Mouse (Mus musculus): ENCODE results near the gene Lias. TPM values are rescaled to one million over a fixed set of nuclear protein-coding genes. Genes with fewer than 3 reads are reported as not detected.

Lias gene
- polyA plus RNA-seq, 1 experiment from 2014 or later = 67.8 TPM

- DNase-seq (ENCODE audit: low spot score) = no peak
- WGBS = 6% methylated on average over 15 of the region's 15 CpGs
- Histone ChIP-seq H3K4me3 (peak overlapping the region; percentile 81), H3K36me3 (peaks cover 12% of the 10 kb centered on the region), H3K9me3 (no peaks in the 10 kb centered on the region), H3K27me3 (ENCODE audit: insufficient read depth, poor library complexity, severe bottlenecking) (no peaks in the 10 kb centered on the region), H3K4me1 (peaks cover 33% of the 10 kb centered on the region), H3K27ac (peak overlapping the region; percentile 92)
These were observed 43.4 kb downstream of the Lias start for GRCm38 (mm10) chr5:65434471-65435362.

DNA sequence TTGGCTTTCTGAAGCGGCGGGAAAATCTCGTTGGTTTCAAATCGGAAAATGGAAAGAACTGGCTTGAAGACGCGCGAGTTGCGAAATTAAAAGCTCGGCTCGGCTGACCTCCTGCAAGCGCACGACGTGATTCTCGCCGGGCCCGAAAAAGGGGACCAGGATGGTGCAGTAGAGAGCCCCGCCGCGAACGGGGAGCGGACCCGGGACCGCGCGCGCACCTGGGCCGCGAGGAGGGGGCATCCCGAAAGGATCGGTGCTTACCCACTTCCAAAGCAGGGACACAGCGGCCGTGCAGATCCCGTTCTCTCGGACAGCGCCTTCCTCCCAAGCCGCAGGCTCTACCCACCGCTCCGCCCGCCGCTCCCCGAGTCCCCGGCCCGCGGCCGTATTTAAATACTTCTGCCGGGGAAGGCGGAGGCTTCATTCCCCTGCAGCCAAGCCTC, 44.1 kb downstream of the Lias start:
- Histone ChIP-seq H3K36me3 (peaks cover 9% of the 10 kb centered on the region), H3K27ac (peak overlapping the region; percentile 92), H3K9me3 (no peaks in the 10 kb centered on the region), H3K4me3 (peak overlapping the region; percentile 81), H3K27me3 (ENCODE audit: insufficient read depth, poor library complexity, severe bottlenecking) (no peaks in the 10 kb centered on the region), H3K4me1 (peaks cover 33% of the 10 kb centered on the region)
- no peak for DNase-seq (ENCODE audit: low spot score)
- WGBS = under 1% methylated on average over 47 of the region's 47 CpGs

GRCm38 (mm10) chr5:65435806-65436561, 44.7 kb downstream of the Lias start, which contains the start of gene Ugdh:
Gene Ugdh, minus strand, starts transcription at chr5:65435949.
- Histone ChIP-seq H3K36me3 (peaks cover 3% of the 10 kb centered on the region; the same call in 1 of the 2 replicates), H3K4me1 (peaks cover 33% of the 10 kb centered on the region), H3K4me3 (peak within 1 kb of the TSS; percentile 81), H3K27me3 (ENCODE audit: insufficient read depth, poor library complexity, severe bottlenecking) (no peaks in the 10 kb centered on the region), H3K27ac (peak within 1 kb of the TSS; percentile 92), H3K9me3 (no peaks in the 10 kb centered on the region)
- peak; percentile 99 for DNase-seq (ENCODE audit: low spot score)
- under 1% methylated on average over 51 of the region's 51 CpGs for WGBS

DNA sequence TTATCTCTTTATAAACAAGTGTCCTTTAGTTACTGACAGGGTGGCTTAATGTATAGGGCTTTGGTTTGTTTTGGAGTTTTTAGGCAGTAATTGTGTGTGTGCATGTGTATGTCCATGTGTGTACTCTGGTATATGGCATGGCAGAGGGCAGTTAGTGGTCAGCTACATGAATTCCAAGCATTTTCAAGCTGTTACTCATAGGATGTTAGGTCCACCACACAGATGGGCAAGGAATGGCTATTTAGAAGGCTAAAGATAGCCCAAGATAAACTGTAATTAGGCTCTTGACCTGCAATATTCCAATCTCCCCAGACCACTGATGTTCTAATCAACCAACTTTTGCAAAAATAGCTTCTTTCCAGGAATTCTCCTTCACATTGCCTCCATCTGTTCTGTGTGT, 46.7 kb downstream of the Lias start:
- DNase-seq (ENCODE audit: low spot score) = no peak
- Histone ChIP-seq H3K4me3 (no peak overlapping the region), H3K36me3 (peaks cover under 1% of the 10 kb centered on the region; the same call in 1 of the 2 replicates), H3K9me3 (no peaks in the 10 kb centered on the region), H3K27me3 (ENCODE audit: insufficient read depth, poor library complexity, severe bottlenecking) (no peaks in the 10 kb centered on the region), H3K4me1 (peaks cover 34% of the 10 kb centered on the region), H3K27ac (0 out of 2 replicates have a peak overlapping the region, but pooled peaks have one; percentile 67)

GRCm38 (mm10) chr5:65444981-65445380, 53.7 kb downstream of the Lias start:
- Histone ChIP-seq H3K27ac (peak overlapping the region; percentile 29; the same call in 1 of the 2 replicates), H3K36me3 (peaks cover 14% of the 10 kb centered on the region; the same call in 1 of the 2 replicates), H3K9me3 (no peaks in the 10 kb centered on the region), H3K27me3 (ENCODE audit: insufficient read depth, poor library complexity, severe bottlenecking) (no peaks in the 10 kb centered on the region), H3K4me3 (no peak overlapping the region), H3K4me1 (peaks cover 24% of the 10 kb centered on the region)
- DNase-seq (ENCODE audit: low spot score) = no peak
- WGBS = 43% methylated on average over 5 of the region's 6 CpGs

- no peaks in the 10 kb centered on the region for H3K9me3 ChIP-seq
- DNase-seq (ENCODE audit: low spot score) = no peak
These were observed 55.5 kb downstream of the Lias start for GRCm38 (mm10) chr5:65446756-65447155.

GRCm38 (mm10) chr5:65447826-65448225, 56.5 kb downstream of the Lias start:
- peaks cover 22% of the 10 kb centered on the region for H3K4me1 ChIP-seq
- DNase-seq (ENCODE audit: low spot score) = no peak
- no peaks in the 10 kb centered on the region for H3K27me3 ChIP-seq (ENCODE audit: insufficient read depth, poor library complexity, severe bottlenecking)
- peaks cover 32% of the 10 kb centered on the region for H3K36me3 ChIP-seq
- H3K27ac ChIP-seq = no peak overlapping the region
- no peak overlapping the region for H3K4me3 ChIP-seq
- no peaks in the 10 kb centered on the region for H3K9me3 ChIP-seq
- WGBS = 79% methylated on average over 2 of the region's 2 CpGs

More at GRCm38 (mm10) chr5:65446756-65447155, 55.5 kb downstream of the Lias start:
- Histone ChIP-seq H3K27ac (no peak overlapping the region), H3K27me3 (ENCODE audit: insufficient read depth, poor library complexity, severe bottlenecking) (no peaks in the 10 kb centered on the region), H3K4me1 (peaks cover 24% of the 10 kb centered on the region), H3K36me3 (peaks cover 24% of the 10 kb centered on the region), H3K4me3 (no peak overlapping the region)
- 82% methylated on average over 2 of the region's 2 CpGs for WGBS

DNA sequence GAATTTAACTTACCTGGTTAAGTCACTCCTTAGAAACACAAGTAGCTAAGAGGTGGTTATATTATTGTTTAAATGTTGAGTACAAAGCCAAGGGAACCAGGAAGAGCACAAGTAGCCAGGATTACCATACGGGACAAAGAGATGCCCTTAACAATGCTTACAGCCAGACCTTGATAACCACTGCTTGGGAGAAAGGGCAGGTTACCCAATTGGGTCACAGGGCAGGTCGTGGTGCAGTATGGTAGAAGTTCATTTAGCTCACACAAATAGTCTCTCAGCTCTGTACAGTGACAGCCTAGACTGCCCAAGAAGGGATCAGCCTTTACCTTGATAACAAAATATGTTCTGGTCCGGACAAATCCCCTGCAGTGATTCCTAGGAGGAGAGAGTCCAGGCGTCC, 57.6 kb downstream of the Lias start:
- no peak for DNase-seq (ENCODE audit: low spot score)
- Histone ChIP-seq H3K27me3 (ENCODE audit: insufficient read depth, poor library complexity, severe bottlenecking) (no peaks in the 10 kb centered on the region), H3K36me3 (peaks cover 36% of the 10 kb centered on the region), H3K4me1 (peaks cover 14% of the 10 kb centered on the region), H3K9me3 (no peaks in the 10 kb centered on the region), H3K27ac (no peak overlapping the region), H3K4me3 (no peak overlapping the region)
- WGBS = 74% methylated on average over 4 of the region's 4 CpGs

GRCm38 (mm10) chr5:65454771-65455170, 63.5 kb downstream of the Lias start:
- Histone ChIP-seq H3K9me3 (no peaks in the 10 kb centered on the region), H3K27ac (peak overlapping the region; percentile 5; the same call in 1 of the 2 replicates), H3K36me3 (peaks cover 25% of the 10 kb centered on the region), H3K4me1 (peaks cover 48% of the 10 kb centered on the region), H3K27me3 (ENCODE audit: insufficient read depth, poor library complexity, severe bottlenecking) (no peaks in the 10 kb centered on the region), H3K4me3 (no peak overlapping the region)
- WGBS = 16% methylated on average over 5 of the region's 5 CpGs
- DNase-seq (ENCODE audit: low spot score) = no peak

DNA sequence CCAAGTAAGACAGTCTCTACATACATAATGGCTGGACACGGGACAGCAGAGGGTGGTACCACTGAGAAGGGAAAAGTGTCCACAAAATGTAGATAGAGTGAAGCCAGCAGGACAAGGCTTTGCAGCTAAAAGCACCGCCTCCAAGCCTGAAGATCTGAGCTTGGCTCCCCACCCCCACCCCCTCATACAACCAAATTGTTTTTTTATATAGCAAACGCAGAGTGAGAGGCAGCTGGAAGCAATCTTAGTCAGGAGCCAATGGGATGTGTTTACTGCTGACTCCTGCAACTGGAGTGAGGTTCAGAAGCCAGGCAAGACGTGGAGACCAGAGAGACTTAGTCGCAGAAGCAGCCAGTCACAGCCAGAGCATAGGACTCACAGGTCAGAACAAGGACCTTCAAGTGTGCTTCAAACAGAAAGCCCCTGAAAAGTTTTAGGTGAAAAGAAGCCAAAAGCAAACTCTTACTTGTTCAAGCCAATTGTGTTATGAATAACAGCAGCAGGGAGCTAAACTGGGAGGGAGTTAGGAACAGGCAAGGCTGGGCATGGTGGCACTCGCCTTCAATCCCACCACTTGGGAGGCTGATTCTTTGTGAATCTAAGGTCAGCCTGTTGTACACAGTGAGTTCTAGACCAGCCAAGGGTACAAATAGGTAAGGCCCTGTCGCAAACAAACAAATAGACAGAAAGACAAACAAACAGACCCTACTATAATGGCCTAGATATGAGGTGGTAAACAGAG, 66.0 kb downstream of the Lias start:
- no peaks in the 10 kb centered on the region for H3K9me3 ChIP-seq
- H3K4me3 ChIP-seq = no peak overlapping the region
- H3K27me3 ChIP-seq (ENCODE audit: insufficient read depth, poor library complexity, severe bottlenecking) = no peaks in the 10 kb centered on the region
- peaks cover 48% of the 10 kb centered on the region for H3K4me1 ChIP-seq
- WGBS = 62% methylated on average over 7 of the region's 7 CpGs
- DNase-seq (ENCODE audit: low spot score) = no peak
- peak overlapping the region; percentile 60 for H3K27ac ChIP-seq
- peaks cover 22% of the 10 kb centered on the region for H3K36me3 ChIP-seq

- no peak for DNase-seq (ENCODE audit: low spot score)
- WGBS = 38% methylated on average over 5 of the region's 5 CpGs
- H3K4me3 ChIP-seq = no peak overlapping the region
- H3K27me3 ChIP-seq (ENCODE audit: insufficient read depth, poor library complexity, severe bottlenecking) = no peaks in the 10 kb centered on the region
- H3K4me1 ChIP-seq = peaks cover 48% of the 10 kb centered on the region
- H3K9me3 ChIP-seq = no peaks in the 10 kb centered on the region
- peaks cover 16% of the 10 kb centered on the region; the same call in 1 of the 2 replicates for H3K36me3 ChIP-seq
- peak overlapping the region; percentile 60 for H3K27ac ChIP-seq
These were observed 66.5 kb downstream of the Lias start for GRCm38 (mm10) chr5:65457846-65458245.

GRCm38 (mm10) chr5:65459454-65459853, 68.2 kb downstream of the Lias start:
- no peak for DNase-seq (ENCODE audit: low spot score)
- H3K27ac ChIP-seq = peak overlapping the region; percentile 60; the same call in 1 of the 2 replicates
- H3K4me3 ChIP-seq = no peak overlapping the region
- WGBS = 66% methylated on average over 3 of the region's 3 CpGs
- H3K9me3 ChIP-seq = no peaks in the 10 kb centered on the region
- H3K27me3 ChIP-seq (ENCODE audit: insufficient read depth, poor library complexity, severe bottlenecking) = no peaks in the 10 kb centered on the region
- peaks cover 17% of the 10 kb centered on the region for H3K36me3 ChIP-seq
- H3K4me1 ChIP-seq = peaks cover 48% of the 10 kb centered on the region
